In genomic region chr10:67189057-67189456, GRCm38 (mm10) we compare ENCODE assay signal across 8 mouse cellular contexts.
DNase-seq lines count a peak whose midpoint lies in the region; ATAC-seq and TF ChIP-seq lines count a peak whose summit lies in the region.

No protein-coding gene starts in this region.

- H3K4me2 ChIP-seq in heart, embryonic 14.5 days (ENCODE audit: low read length): peak overlapping the region; percentile 54
- H3K4me2 ChIP-seq in intestine, postnatal 0 days (replicated peaks; ENCODE audit: low read depth): peak overlapping the region; percentile 45; the same call in 1 of the 2 replicates

- peaks cover 17% of the 10 kb centered on the region for H3K36me3 ChIP-seq in heart, embryonic 14.5 days (ENCODE audit: control insufficient read depth, insufficient read depth, low read length)
- H3K36me3 ChIP-seq in thymus, adult 2 months (ENCODE audit: control insufficient read depth, insufficient read depth, low read length): peaks cover 5% of the 10 kb centered on the region; the same call in 1 of the 2 replicates
- H3K36me3 ChIP-seq in intestine, postnatal 0 days (ENCODE audit: control insufficient read depth, insufficient read depth): peaks cover 7% of the 10 kb centered on the region

- DNase-seq in heart, postnatal 4 days: no peak
- peak; percentile 28 for DNase-seq in thymus, adult 2 months
- no peak for DNase-seq in thymus, adult 18-20 months
- peak; percentile 21 for DNase-seq in thymus, postnatal 4 days
- no peak for DNase-seq in cerebellum, adult 11-12 months
- DNase-seq in layer of hippocampus, postnatal 14 days (ENCODE audit: low spot score in 2 of 2): no peak

- ATAC-seq in heart, embryonic 14.5 days (ENCODE audit: insufficient number of reproducible peaks, insufficient read depth, low FRiP score, low read depth): no peak
- ATAC-seq in intestine, postnatal 0 days: no peak

- H3K9ac ChIP-seq in heart, embryonic 14.5 days (ENCODE audit: low read length): no peak overlapping the region; the same call in 1 of the 2 replicates
- no peak overlapping the region for H3K9ac ChIP-seq in intestine, postnatal 0 days (ENCODE audit: low read depth, low read length)

- no peak overlapping the region; a peak in 1 of 4 replicates for H3K4me3 ChIP-seq in heart, embryonic 14.5 days (ENCODE audit: control insufficient read depth in 1 of 2, insufficient read depth in 1 of 2, low read depth in 1 of 2, low read length in 2 of 2)
- H3K4me3 ChIP-seq in thymus, adult 2 months (ENCODE audit: control insufficient read depth, insufficient read depth, low read length): no peak overlapping the region
- H3K4me3 ChIP-seq in intestine, postnatal 0 days (ENCODE audit: low read depth, low read length): no peak overlapping the region

- no peak for TF ChIP-seq CTCF in thymus, adult 2 months (IDR thresholded peaks at IDR 0.05; ENCODE audit: borderline replicate concordance, control insufficient read depth, extremely low read depth, insufficient read depth, low read length, poor library complexity)
- TF ChIP-seq CTCF in intestine, postnatal 0 days (IDR thresholded peaks at IDR 0.05; ENCODE audit: low read depth): no peak

- peaks cover 3% of the 10 kb centered on the region; the same call in 1 of the 2 replicates for H3K9me3 ChIP-seq in heart, embryonic 14.5 days (ENCODE audit: control insufficient read depth, low read length)
- no peaks in the 10 kb centered on the region for H3K9me3 ChIP-seq in intestine, postnatal 0 days (ENCODE audit: control insufficient read depth)

- peaks cover 4 to 17% of the 10 kb centered on the region in 2 experiments for H3K4me1 ChIP-seq in heart, embryonic 14.5 days (ENCODE audit: control insufficient read depth in 2 of 2, insufficient read depth in 2 of 2, low read length in 2 of 2)
- peaks cover 6% of the 10 kb centered on the region for H3K4me1 ChIP-seq in thymus, adult 2 months (replicated peaks; ENCODE audit: control insufficient read depth, insufficient read depth, low read length)
- peaks cover 6% of the 10 kb centered on the region; the same call in 1 of the 2 replicates for H3K4me1 ChIP-seq in intestine, postnatal 0 days (replicated peaks; ENCODE audit: control insufficient read depth, insufficient read depth, low read length)

- H3K27ac ChIP-seq in heart, embryonic 14.5 days (replicated peaks in 1 of 2; ENCODE audit: control insufficient read depth in 1 of 2, insufficient read depth in 1 of 2, low read depth in 2 of 2, low read length in 2 of 2): peak overlapping the region in 1 of 2 experiments; percentile 44; a peak in 2 of 4 replicates
- H3K27ac ChIP-seq in thymus, adult 2 months (ENCODE audit: control insufficient read depth, insufficient read depth, low read length): no peak overlapping the region
- H3K27ac ChIP-seq in intestine, postnatal 0 days (ENCODE audit: low read depth, low read length): no peak overlapping the region

- TF ChIP-seq POLR2A in thymus, adult 2 months (IDR thresholded peaks at IDR 0.05; ENCODE audit: control insufficient read depth, extremely low read depth, insufficient read depth, low read length, poor library complexity): no peak

- H3K27me3 ChIP-seq in heart, embryonic 14.5 days (ENCODE audit: control insufficient read depth, insufficient read depth, low read length): no peaks in the 10 kb centered on the region
- H3K27me3 ChIP-seq in thymus, adult 2 months (ENCODE audit: control insufficient read depth, insufficient read depth, low read length): no peaks in the 10 kb centered on the region
- no peaks in the 10 kb centered on the region for H3K27me3 ChIP-seq in intestine, postnatal 0 days (replicated peaks; ENCODE audit: control insufficient read depth, insufficient read depth, low read length)

Comparison
In these comparisons a context has a peak if more than half of its experiments do, and no peak if none do; other contexts are left out.
1. DNase-seq: peak in thymus, adult 2 months (single experiment) and thymus, postnatal 4 days (single experiment); none in heart, postnatal 4 days (single experiment), thymus, adult 18-20 months (0 of 2), cerebellum, adult 11-12 months (single experiment) and layer of hippocampus, postnatal 14 days (0 of 2).